Mouse (Mus musculus) adrenal gland, postnatal 0 days (tissue): ENCODE data around the gene Morc3. TPM values are rescaled to one million over a fixed set of nuclear protein-coding genes. Genes with fewer than 3 reads are reported as not detected.

Experiments used
- polyA plus RNA-seq: library from polyadenylated mRNA; unstranded; fragments of >200 nt; fragmentation: Nextera tagmentation; extraction: Ambion mirVana; gene quantifications from 2 replicates; pipeline ENCODE4 v1.2.1, GENCODE M21; 2015

The Morc3 gene
- 22.6 and 31.5 TPM in 2 replicates for polyA plus RNA-seq

DNA sequence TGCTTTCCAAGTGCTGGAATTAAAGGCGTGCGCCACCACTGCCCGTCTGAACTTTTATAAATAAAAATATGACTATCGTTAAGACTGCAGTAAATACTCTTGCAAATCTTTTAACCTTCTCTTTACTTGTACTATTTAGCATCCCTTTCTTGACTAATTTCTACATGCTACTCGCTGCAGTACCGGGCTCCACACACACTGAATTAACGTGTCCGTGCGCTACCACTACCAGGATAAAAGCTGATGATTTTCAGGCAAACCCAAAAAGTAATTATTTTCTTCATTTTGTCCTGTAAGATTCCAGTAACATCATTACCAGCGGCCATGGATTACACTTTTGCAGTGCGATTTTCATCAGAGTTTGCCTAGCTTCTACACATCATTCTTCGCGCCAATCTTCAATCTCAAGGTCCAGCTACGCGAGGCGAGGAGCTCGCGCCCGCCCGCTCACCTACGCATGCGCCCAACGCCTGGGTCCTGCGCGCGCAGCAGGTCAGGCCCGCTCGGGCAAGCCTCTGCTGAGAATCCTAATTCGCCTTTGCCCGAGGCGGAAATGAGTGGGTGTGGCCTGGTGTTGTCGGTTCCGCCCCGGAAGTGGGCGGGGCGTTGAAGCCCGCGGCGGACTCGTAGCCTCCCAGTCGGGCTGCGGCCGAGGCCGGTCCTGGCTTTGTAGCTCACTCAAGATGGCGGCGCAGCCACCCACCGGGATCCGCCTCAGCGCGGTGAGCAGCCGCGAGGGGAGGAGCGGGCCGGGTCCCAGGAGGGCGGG lies at the start of gene Morc3:
Gene Morc3 (plus strand): TSS at position 495 of the 769 bp plus-strand sequence.

DNA sequence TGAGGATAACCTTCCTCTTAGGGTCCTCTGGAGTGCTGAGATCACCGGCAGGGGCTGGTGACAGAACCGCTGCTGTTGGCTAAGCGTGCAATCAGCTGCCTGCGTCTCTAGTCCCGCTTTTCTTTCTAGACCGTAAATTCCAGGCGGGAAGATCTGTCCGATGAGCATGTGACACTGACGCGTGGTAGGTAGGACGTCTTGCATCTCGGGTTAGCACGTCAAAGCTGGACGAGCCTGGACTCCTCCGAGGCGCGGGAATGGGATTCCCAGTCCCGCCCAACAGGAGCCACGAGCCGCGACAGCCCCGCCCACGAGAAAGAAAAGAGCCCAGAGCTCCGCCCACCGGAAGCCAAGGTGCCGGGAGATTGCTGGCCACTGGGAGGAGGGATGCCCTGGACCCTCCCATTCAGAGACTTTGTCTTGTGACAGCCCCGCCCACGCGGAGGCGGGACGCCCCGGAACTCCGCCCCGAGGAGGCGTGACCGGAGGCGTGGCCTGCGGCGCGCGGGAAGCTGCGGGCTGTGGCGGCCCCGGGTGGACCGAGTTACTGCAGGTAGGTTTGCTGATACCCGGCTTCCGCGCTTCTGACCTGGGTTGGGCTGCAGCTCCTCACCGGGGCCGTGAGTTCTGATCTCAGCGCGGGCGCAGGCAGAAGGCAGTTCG lies 51.6 kb downstream of the Morc3 start, which contains the start of gene Chaf1b:
Gene Chaf1b (plus strand): TSS at position 479 of the 663 bp plus-strand sequence.

Other genes with a start within 250 kb of the Morc3 start
- gene Setd4, start 228.1 kb upstream of the Morc3 start, polyA plus RNA-seq, result 6.0 and 8.3 TPM in 2 replicates
- gene Cbr1, start 226.3 kb upstream of the Morc3 start, polyA plus RNA-seq, result 98.6 and 105 TPM in 2 replicates
- not detected in 2 replicates for gene Gm5678, start 204.0 kb upstream of the Morc3 start, polyA plus RNA-seq
- 8.2 and 9.7 TPM in 2 replicates for gene Cbr3, start 148.9 kb upstream of the Morc3 start, polyA plus RNA-seq
- gene Dop1b, start 120.2 kb upstream of the Morc3 start, polyA plus RNA-seq, result 8.6 and 9.2 TPM in 2 replicates
- gene Chaf1b, start 51.8 kb downstream of the Morc3 start, polyA plus RNA-seq, result 19.3 and 31.1 TPM in 2 replicates
- 0.17 and 0.24 TPM in 2 replicates for gene Cldn14, start 176.7 kb downstream of the Morc3 start, polyA plus RNA-seq